Mouse (Mus musculus) embryo, embryonic 11 days (tissue): ENCODE measurements around the gene Ttc41.

Experiments used
- DNase-seq: peaks from one replicate; pipeline ENCODE4 v3.0.0-alpha.2; 2015

Gene Ttc41

GRCm38 (mm10) chr10:86784126-86784675 lies 78.6 kb downstream of the Ttc41 start:
- DNase-seq: no peak

DNA sequence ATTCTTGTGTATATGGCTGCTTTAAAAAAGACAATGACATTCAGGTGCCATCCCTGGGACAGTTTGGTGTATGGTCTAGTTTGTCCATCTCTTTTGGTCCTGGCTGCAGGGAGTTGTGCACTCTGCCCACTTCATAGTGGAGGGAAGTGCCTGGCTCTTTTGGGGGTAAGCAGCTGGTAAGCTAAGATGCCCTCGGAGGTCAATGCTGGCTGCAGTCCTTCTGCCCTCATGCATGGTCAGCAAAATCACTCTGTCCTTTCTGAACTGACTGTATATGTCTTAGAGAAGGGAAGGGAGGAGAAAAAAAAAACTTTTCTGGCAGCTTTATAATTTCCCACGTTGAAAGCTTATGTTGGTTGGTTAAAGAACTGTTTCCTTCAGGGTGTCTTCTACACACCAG lies 79.8 kb downstream of the Ttc41 start:
- no peak for DNase-seq

GRCm38 (mm10) chr10:86786083-86786482 lies 80.5 kb downstream of the Ttc41 start:
- no peak for DNase-seq

DNA sequence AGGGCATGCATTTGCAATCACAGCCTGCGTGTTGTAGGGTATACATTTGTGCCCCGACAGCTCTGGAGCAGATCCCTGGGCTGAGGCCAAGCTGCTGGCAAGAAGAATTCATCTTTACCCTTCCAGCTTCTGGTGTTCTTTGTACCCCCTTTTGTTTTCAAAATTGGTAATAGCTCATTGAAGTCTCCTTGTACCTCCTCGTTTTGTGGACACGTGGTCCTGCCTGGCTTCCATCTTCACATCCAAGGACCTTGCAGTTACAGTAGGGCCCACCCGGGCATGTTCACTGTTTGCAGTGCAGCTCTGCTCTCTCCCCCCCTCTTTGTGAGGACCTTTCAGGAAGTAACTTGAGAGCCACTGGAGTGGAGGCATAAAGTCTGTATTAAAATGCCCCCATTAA lies 82.6 kb downstream of the Ttc41 start:
- DNase-seq: no peak

DNA sequence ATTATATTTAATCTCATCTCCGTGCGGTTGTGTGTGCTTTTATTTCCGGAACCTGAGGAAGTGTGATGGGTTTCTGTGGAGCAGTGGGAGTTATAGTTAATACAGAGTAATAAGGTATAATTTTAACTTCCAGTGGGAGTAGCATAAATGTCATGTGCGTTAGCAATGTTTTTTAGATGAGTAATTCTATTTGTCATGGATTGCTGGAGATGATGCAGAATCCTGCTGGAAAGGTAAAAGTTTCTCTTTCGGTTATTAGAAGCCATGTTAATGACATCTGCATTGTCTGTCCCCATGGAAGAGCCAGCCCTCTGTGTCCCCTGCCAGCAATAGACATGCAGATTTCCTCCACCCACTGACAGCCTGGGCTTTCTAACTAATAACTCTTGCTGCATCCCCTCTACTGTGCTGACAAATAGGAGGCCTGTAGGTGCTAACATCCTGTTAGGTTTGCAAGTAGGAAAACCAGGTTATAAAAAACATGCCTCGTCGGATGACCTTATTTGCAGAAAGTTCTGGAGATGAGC lies 83.6 kb downstream of the Ttc41 start:
- no peak for DNase-seq

DNA sequence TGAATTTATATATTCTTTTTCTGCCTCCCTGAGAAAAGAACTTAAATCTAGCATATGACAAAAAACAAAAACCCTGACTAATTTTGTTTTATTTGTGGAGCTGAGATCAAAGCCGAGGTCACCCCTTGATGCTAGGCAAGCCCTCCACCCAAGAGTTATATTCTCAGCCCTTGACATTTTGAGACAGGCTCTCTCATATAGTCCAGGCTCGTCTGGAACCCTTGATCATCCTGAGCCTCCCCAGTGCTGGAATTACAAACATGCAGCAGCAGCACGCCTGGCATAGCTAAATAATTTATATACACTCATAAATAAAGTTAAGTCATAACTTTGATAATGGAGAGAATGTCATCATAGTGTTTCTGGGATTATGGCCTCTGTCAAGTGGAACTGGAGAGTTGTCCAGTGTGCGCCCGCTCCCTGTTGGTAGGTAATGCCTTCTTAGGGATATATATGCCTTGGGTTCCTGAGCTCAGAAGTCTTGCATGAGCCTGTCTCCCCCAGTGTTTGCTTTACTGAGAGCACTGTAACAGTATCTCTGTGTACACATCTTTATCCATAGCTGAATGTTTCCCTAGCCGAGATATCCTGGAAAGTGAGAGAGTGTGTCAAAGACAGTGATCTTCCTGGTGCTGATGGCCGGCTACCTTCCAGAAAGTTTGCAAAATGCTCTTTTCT lies 86.0 kb downstream of the Ttc41 start:
- no peak for DNase-seq

- DNase-seq: no peak
Measured at GRCm38 (mm10) chr10:86793509-86793951, 87.9 kb downstream of the Ttc41 start.

GRCm38 (mm10) chr10:86794196-86794595 lies 88.6 kb downstream of the Ttc41 start:
- no peak for DNase-seq

- no peak for DNase-seq
Measured at GRCm38 (mm10) chr10:86794794-86795535, 89.4 kb downstream of the Ttc41 start.

DNA sequence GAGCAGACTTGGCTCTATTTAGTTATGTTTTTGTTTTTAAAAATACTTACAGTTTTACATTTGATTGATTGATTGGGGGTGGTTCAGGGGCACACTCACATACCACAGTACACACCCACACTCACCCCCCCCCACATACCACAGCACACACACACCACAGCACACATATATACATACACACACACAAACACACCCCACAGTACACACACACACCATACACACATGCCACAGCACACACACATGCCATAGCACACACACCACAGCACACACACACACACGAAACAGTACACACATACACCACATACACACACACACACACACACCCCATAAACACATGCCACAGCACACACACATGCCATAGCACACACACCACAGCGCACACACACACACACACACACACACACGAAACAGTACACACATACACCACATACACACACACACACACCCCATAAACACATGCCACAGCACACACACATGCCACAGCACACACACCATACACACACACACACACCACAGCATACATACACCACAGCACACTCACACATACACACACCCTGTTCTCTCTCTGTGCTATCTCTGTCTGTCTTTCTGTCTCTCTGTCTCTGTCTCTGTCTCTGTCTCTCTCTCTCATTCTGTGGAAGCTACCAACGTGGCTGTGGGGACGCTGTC lies 90.6 kb downstream of the Ttc41 start:
- DNase-seq: no peak

DNA sequence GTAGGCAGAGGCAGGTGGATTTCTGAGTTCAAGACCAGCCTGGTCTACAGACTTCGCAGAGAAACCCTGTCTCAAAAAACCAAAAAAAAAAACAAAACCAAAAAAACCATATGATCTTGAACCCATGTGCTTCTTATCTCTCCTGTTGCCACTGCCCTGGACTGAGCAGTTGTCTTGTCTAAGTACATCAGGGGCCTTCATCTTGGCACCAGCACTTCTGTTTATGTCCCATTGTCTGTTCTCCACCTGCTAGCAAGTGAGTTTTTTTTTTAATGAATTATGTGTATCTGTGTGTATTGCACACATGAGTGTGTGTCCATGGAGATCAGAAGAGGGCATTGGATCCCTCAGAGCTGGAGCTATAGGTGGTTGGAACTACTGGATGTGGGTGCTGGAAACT lies 101.8 kb downstream of the Ttc41 start:
- no peak for DNase-seq

GRCm38 (mm10) chr10:86808013-86808758 lies 102.6 kb downstream of the Ttc41 start:
- DNase-seq: no peak

DNA sequence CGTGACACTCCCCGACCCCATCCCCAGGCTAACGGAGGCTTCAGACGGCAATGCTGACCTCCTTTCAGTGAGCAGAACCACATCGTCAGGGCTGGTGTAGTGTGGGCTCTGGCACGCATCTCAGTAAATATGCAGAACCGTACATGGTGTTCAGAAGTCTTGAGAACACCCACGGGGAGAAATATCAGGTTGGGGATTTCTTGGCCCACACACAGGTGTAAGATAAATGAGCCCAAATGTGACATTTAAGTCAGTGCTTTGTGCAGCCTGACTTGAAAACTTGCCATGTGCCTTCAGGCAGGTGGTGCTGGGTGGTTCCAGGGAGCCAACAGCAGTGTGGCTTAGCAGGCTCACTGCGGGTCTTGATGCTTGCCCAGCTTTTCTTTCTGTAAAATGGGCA lies 104.4 kb downstream of the Ttc41 start:
- DNase-seq: no peak

DNA sequence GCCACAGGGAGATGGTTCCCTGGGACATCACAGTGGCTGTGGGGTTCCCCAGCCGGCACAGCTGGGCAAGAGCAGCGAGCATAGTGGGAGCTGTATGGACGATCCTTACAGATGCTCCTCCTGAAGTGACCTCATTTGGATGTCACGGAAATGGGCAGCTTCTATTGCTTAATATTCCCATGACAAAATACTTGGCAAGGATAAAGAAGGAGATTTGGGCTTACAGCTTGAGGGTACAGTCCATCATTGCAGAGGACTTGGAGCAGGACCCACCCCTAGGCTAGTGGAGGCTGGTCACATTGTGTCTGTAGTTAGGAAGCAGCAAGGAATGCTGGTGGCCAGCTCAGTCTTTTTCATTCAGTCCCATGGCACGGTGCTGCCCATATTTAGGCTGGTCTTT lies 105.0 kb downstream of the Ttc41 start:
- DNase-seq: no peak

GRCm38 (mm10) chr10:86814292-86815131 lies 108.9 kb downstream of the Ttc41 start:
- no peak for DNase-seq

GRCm38 (mm10) chr10:86815133-86815532 lies 109.5 kb downstream of the Ttc41 start:
- DNase-seq: no peak

DNA sequence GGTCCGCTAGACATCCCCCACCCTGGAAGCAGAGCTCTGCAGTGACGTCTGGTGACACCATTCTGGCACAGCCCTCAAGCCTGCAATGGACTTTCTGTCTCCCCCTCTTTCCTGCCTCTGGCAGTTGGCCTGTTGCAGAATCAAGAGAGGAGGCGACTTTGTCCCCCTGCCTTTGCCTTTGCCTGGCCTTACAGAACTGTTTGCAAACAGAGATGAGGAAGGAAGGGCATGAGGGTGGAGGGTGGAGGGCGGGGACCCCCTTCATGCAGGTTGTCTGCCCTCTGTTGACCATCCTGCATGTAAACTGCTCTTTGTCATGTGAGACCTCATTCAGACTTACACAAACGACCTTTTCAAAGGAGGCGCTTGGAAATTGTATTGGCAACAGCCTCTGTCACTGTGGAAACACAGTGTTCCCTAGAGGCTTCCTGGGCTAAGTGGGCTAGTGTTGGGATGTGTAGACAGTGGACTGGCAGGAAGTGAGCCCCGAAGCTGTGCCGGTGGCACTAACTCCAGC lies 114.1 kb downstream of the Ttc41 start:
- peak; percentile 49 for DNase-seq

GRCm38 (mm10) chr10:86821014-86821413 lies 115.4 kb downstream of the Ttc41 start:
- DNase-seq: no peak

DNA sequence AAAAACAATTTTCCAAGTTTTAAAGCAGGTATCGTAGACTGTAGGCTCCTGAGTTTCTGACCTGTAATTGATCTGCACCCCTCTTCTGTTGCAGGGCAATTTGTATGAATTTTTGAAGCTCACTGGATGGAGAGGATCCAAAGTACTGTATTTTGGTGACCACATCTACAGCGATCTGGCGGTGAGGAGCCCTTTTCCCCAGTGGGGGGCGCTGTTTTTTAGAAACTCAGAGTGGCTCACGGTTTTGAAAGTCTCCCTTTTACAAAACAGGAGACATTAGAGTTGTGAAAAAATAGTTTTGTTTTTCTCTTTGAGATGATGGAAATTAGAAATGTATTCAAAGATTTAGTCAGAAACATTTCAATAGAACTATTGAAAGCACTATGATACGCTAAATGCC lies 118.5 kb downstream of the Ttc41 start:
- no peak for DNase-seq

DNA sequence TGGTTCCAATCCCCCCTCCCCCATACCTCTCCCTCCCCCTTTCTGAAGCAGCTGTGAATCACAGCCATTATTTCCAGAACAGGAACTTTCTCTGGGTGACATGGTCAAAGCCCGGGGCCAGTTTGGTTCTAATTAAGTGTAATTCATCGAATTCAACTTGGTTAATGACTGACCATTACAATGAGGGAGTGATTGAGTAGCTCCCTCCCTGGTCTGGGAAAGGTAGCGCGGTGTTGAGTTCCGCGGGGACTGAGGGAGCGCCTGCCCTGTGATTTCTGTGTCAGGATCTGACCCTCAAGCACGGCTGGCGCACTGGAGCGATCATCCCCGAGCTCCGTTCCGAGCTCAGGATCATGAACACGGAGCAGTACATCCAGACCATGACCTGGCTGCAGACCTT lies 119.3 kb downstream of the Ttc41 start:
- peak; percentile 38 for DNase-seq

DNA sequence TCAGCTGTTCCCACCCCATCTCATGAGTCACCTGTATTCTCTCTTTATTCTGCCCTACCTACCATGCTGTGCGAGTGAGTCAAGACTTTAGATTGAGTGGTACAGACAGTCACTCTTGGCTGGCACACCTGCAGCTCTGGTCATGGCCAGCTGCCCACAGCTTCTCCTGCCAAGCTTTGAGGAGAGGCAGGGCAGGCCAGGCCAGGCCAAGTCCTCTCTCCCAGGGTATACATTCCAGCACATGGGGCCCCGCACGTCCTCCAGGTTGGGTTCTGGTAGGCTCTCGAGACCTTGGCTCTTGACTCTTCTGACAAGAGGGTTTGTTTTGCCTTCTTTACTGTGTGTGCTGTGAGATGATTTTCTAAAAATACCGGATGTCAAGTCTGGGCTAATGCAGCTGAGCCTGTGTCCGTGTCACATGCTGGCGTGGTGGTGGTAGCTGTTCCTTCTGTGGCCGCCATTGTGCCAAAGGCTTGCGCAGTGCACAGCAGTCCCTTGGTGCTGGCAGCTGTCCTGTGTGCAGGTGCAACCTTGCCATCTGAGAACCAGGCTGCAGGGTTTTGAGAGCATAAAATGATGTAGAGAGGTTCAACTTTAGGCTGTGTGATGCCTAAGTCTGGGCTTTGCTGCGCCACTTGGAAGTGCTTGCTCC lies 120.4 kb downstream of the Ttc41 start:
- DNase-seq: no peak
